In genomic region chr7:70729896-70730295, GRCm38 (mm10) we compare ENCODE assay signal across 32 mouse cellular contexts.
DNase-seq lines count a peak whose midpoint lies in the region; ATAC-seq lines count a peak whose summit lies in the region.
"Had no signal": no experiment of that assay in that cellular context is flagged by ENCODE, and none has a peak within 500 bp of the region (broad histone marks: within the 10 kb centered on the region; RNA-seq: fewer than 3 reads in every experiment).

No protein-coding gene starts in this region.

- H3K9ac ChIP-seq in kidney, embryonic 16.5 days (replicated peaks; ENCODE audit: low read length): no peak overlapping the region
- H3K9ac ChIP-seq: embryonic facial prominence, embryonic 12.5 days; hindbrain, embryonic 12.5 days; intestine, embryonic 15.5 days; liver, embryonic 12.5 days; liver, postnatal 0 days; stomach, embryonic 15.5 days had no signal

- no peaks in the 10 kb centered on the region for H3K27me3 ChIP-seq in kidney, embryonic 16.5 days (ENCODE audit: insufficient read depth, low read length)
- H3K27me3 ChIP-seq: CH12.LX; embryonic facial prominence, embryonic 12.5 days; hindbrain, embryonic 12.5 days; intestine, embryonic 15.5 days; liver, embryonic 12.5 days; stomach, embryonic 15.5 days had no signal

- no peak overlapping the region for H3K4me2 ChIP-seq in kidney, embryonic 16.5 days (replicated peaks; ENCODE audit: low read depth, low read length)
- H3K4me2 ChIP-seq: embryonic facial prominence, embryonic 12.5 days; heart, embryonic 11.5 days; hindbrain, embryonic 12.5 days; intestine, embryonic 15.5 days; liver, embryonic 12.5 days; midbrain, embryonic 11.5 days; stomach, embryonic 15.5 days had no signal

- no peak for ATAC-seq in kidney, embryonic 16.5 days (ENCODE audit: low FRiP score, low TSS enrichment)
- ATAC-seq: forebrain, embryonic 14.5 days; hindbrain, postnatal 0 days; intestine, embryonic 15.5 days; liver, embryonic 12.5 days; liver, postnatal 0 days; midbrain, embryonic 16.5 days had no signal

- WGBS in kidney, embryonic 16.5 days: 74% methylated on average over 8 of the region's 8 CpGs

- H3K27ac ChIP-seq in kidney, embryonic 16.5 days (ENCODE audit: low read length): no peak overlapping the region
- H3K27ac ChIP-seq: embryonic facial prominence, embryonic 12.5 days; gastrocnemius, adult 2 months; hindbrain, embryonic 12.5 days; hindbrain, postnatal 0 days; intestine, embryonic 15.5 days; layer of hippocampus, adult 2 months; left cerebral cortex, adult 2 months; liver, embryonic 12.5 days; stomach, embryonic 15.5 days had no signal

- H3K4me3 ChIP-seq in kidney, embryonic 16.5 days (ENCODE audit: low read length): no peak overlapping the region
- H3K4me3 ChIP-seq: embryonic facial prominence, embryonic 12.5 days; gastrocnemius, adult 2 months; hindbrain, embryonic 12.5 days; intestine, embryonic 15.5 days; layer of hippocampus, adult 2 months; left cerebral cortex, adult 2 months; liver, embryonic 12.5 days; stomach, embryonic 15.5 days had no signal

- H3K9me3 ChIP-seq in kidney, embryonic 16.5 days (ENCODE audit: low read length): no peaks in the 10 kb centered on the region
- H3K9me3 ChIP-seq: embryonic facial prominence, embryonic 12.5 days; hindbrain, embryonic 12.5 days; intestine, embryonic 15.5 days; liver, embryonic 12.5 days; stomach, embryonic 15.5 days had no signal

- no peaks in the 10 kb centered on the region for H3K36me3 ChIP-seq in kidney, embryonic 16.5 days (ENCODE audit: insufficient read depth, low read length)
- H3K36me3 ChIP-seq: embryonic facial prominence, embryonic 12.5 days; hindbrain, embryonic 12.5 days; intestine, embryonic 15.5 days; liver, embryonic 12.5 days; stomach, embryonic 15.5 days had no signal

- DNase-seq in adrenal gland, adult 2 months: peak; percentile 8
- no peak for DNase-seq in adrenal gland, postnatal 10 days
- peak; percentile 4 to 18 for DNase-seq in heart, postnatal 14 days
- DNase-seq in heart, postnatal 4 days: no peak
- DNase-seq in kidney, postnatal 4 days: peak; percentile 26 to 30
- DNase-seq in lung, postnatal 14 days: peak; percentile 15
- DNase-seq in left cerebral cortex, postnatal 36 days (ENCODE audit: low spot score in 2 of 2): no peak
- DNase-seq: adrenal gland, postnatal 14 days; cerebellum, adult 11 months; cerebellum, adult 9-10 months; cerebellum, postnatal 36 days; embryo, embryonic 11 days; gastrocnemius, adult 2 months; gastrocnemius, postnatal 36 days; kidney, adult 9 months; left cerebral cortex, postnatal 4 days; liver, postnatal 0 days; right cerebral cortex, postnatal 25 days had no signal

- no peaks in the 10 kb centered on the region for H3K4me1 ChIP-seq in kidney, embryonic 16.5 days (ENCODE audit: insufficient read depth, low read length)
- H3K4me1 ChIP-seq: embryonic facial prominence, embryonic 12.5 days; hindbrain, embryonic 12.5 days; intestine, embryonic 15.5 days; liver, embryonic 12.5 days; stomach, embryonic 15.5 days had no signal

- intact Hi-C loops in heart, postnatal 14 days (cut with DNase I): no loop called here
- intact Hi-C loops in left cerebral cortex, postnatal 36 days (cut with DNase I): no loop called here

Comparison
In these comparisons a context has a peak if more than half of its experiments do, and no peak if none do; other contexts are left out.
1. DNase-seq: peak in adrenal gland, adult 2 months (single experiment), heart, postnatal 14 days (2 of 2), kidney, postnatal 4 days (2 of 2) and lung, postnatal 14 days (single experiment); none in adrenal gland, postnatal 10 days (single experiment), heart, postnatal 4 days (single experiment) and left cerebral cortex, postnatal 36 days (0 of 2).